Mouse (Mus musculus) bone marrow macrophage, adult 2 months (primary cell): ENCODE measurements around the gene Stra6l.

ENCODE experiments used
- CTCF ChIP-seq: IDR thresholded peaks from 2 replicates; pipeline ENCODE4 v1.5.1; 2012; ENCODE audit warnings: low read depth, mild to moderate bottlenecking, low read length, moderate library complexity
- POLR2A ChIP-seq: IDR thresholded peaks from 2 replicates; pipeline ENCODE4 v1.6.1; 2012; ENCODE audit warnings: mild to moderate bottlenecking, low read depth, low read length, borderline replicate concordance

GRCm38 (mm10) chr4:45808034-45808433 lies 40.4 kb upstream of the Stra6l start:
- no peak for TF ChIP-seq CTCF
- TF ChIP-seq POLR2A = no peak
